Mouse (Mus musculus) cortical plate, adult 2 months (tissue): Measurements from ENCODE around the gene Atad5.
"Not testable (repeated sequence)": the region's sequence is repeated elsewhere in the genome, so short reads cannot be mapped to it uniquely, and the experiment has no call there.

Experiments
- CTCF ChIP-seq: fragments of 200-500 bp; IDR thresholded peaks from 2 replicates; pipeline ENCODE4 v1.5.1; 2011; ENCODE audit warnings: mild to moderate bottlenecking, control low read depth, low read length; ENCODE audit not compliant: insufficient read depth; ENCODE audit errors: extremely low read depth
- POLR2A ChIP-seq: fragments of 200-500 bp; IDR thresholded peaks from 2 replicates; pipeline ENCODE4 v1.6.1; 2011; ENCODE audit warnings: mild to moderate bottlenecking, low read length, control low read depth; ENCODE audit not compliant: insufficient read depth; ENCODE audit errors: extremely low read depth

DNA sequence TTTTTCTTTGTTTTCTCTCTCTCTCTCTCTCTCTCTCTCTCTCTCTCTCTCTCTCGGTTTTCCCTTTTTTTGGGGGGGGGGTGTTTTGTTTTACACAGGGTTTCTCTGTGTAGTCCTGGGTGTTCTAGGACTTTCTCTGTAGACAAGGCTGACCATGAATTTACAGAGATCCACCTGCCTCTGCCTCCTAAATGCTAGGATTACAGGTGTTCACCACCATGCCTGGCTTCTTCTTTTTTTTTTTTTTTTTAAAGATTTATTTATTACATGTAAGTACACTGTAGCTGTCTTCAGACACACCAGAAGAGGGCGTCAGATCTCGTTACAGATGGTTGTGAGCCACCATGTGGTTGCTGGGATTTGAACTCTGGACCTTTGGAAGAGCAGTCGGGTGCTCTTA is 59.8 kb downstream of the Atad5 start:
- not testable (repeated sequence) for TF ChIP-seq POLR2A, CTCF
